Mouse (Mus musculus) intestine, postnatal 0 days (tissue): Measurements from ENCODE around the gene Endod1. TPM values are rescaled to one million over a fixed set of nuclear protein-coding genes. Genes with fewer than 3 reads are reported as not detected.

Experiments used
- ATAC-seq: fragments of 200-750 bp; cut with Nextera tagmentation; 2 replicates; pipeline ENCODE4 v1.8.0; 2017; ENCODE audit warnings: mild to moderate bottlenecking, moderate TSS enrichment, moderate library complexity
- H3K27ac ChIP-seq: fragments of 300-500 bp; sonication (generic); 2 replicates; pipeline ENCODE4 v1.5.1; 2014; ENCODE audit warnings: mild to moderate bottlenecking, low read depth, low read length, moderate library complexity
- H3K27me3 ChIP-seq: fragments of 300-500 bp; sonication (generic); replicated peaks from 2 replicates; pipeline ENCODE4 v1.6.1; 2014; ENCODE audit warnings: low read length, mixed read lengths; ENCODE audit not compliant: control insufficient read depth, insufficient read depth
- H3K36me3 ChIP-seq: fragments of 300-500 bp; sonication (generic); 2 replicates; pipeline ENCODE4 v1.6.1; 2014; ENCODE audit warnings: mild to moderate bottlenecking, moderate library complexity; ENCODE audit not compliant: control insufficient read depth, insufficient read depth
- H3K4me1 ChIP-seq: fragments of 300-500 bp; sonication (generic); replicated peaks from 2 replicates; pipeline ENCODE4 v1.6.1; 2014; ENCODE audit warnings: antibody characterized with exemption, low read length, mixed read lengths; ENCODE audit not compliant: control insufficient read depth, insufficient read depth
- H3K4me2 ChIP-seq: fragments of 300-500 bp; sonication (generic); replicated peaks from 2 replicates; pipeline ENCODE4 v1.6.1; 2014; ENCODE audit warnings: low read depth, mild to moderate bottlenecking, moderate library complexity
- H3K4me3 ChIP-seq: fragments of 300-500 bp; sonication (generic); 2 replicates; pipeline ENCODE4 v1.5.1; 2014; ENCODE audit warnings: low read depth, low read length
- H3K9ac ChIP-seq: fragments of 300-500 bp; sonication (generic); 2 replicates; pipeline ENCODE4 v1.6.1; 2014; ENCODE audit warnings: mild to moderate bottlenecking, low read depth, low read length
- H3K9me3 ChIP-seq: fragments of 300-500 bp; sonication (generic); 2 replicates; pipeline ENCODE4 v1.6.1; 2016; ENCODE audit warnings: mixed run types; ENCODE audit not compliant: control insufficient read depth
- CTCF ChIP-seq: sonication (generic); IDR thresholded peaks from 2 replicates; pipeline ENCODE4 v1.5.1; 2016; ENCODE audit warnings: low read depth, mild to moderate bottlenecking, control low read depth, antibody characterized with exemption, moderate library complexity
- WGBS: fragments of 180-500 bp; shearing (Covaris S2); extraction: QIAGEN DNeasy Blood & Tissue Kit; methylation state at CpG from one replicate; pipeline ENCODE4 v1.1.7; 2014; 5-methylcytosine and 5-hydroxymethylcytosine counted together
- polyA plus RNA-seq: library from polyadenylated mRNA; unstranded; fragments of >200 nt; fragmentation: Nextera tagmentation; extraction: Ambion mirVana; gene quantifications from 2 replicates; pipeline ENCODE4 v1.2.1, GENCODE M21; 2015

Gene Endod1
- polyA plus RNA-seq, 1 experiment from 2014 or later, result 36.8 TPM

GRCm38 (mm10) chr9:14391841-14392318 is 10.6 kb upstream of the Endod1 start:
- WGBS, result 61% methylated on average over 3 of the region's 3 CpGs
- Histone ChIP-seq H3K4me2 (no peak overlapping the region), H3K36me3 (no peaks in the 10 kb centered on the region), H3K27me3 (no peaks in the 10 kb centered on the region), H3K4me1 (no peaks in the 10 kb centered on the region), H3K9ac (no peak overlapping the region), H3K9me3 (no peaks in the 10 kb centered on the region), H3K27ac (no peak overlapping the region), H3K4me3 (no peak overlapping the region)
- ATAC-seq, result no peak
- no peak for TF ChIP-seq CTCF

GRCm38 (mm10) chr9:14391286-14391685 is 10.0 kb upstream of the Endod1 start:
- 87% methylated on average over 9 of the region's 9 CpGs for WGBS
- Histone ChIP-seq H3K4me3 (no peak overlapping the region), H3K9me3 (no peaks in the 10 kb centered on the region), H3K27me3 (no peaks in the 10 kb centered on the region), H3K36me3 (no peaks in the 10 kb centered on the region), H3K4me1 (no peaks in the 10 kb centered on the region), H3K9ac (no peak overlapping the region), H3K4me2 (no peak overlapping the region), H3K27ac (no peak overlapping the region)
- ATAC-seq, result no peak
- no peak for TF ChIP-seq CTCF

- Histone ChIP-seq H3K36me3 (no peaks in the 10 kb centered on the region), H3K4me3 (no peak overlapping the region), H3K27me3 (no peaks in the 10 kb centered on the region), H3K27ac (no peak overlapping the region), H3K4me2 (no peak overlapping the region), H3K4me1 (no peaks in the 10 kb centered on the region), H3K9me3 (no peaks in the 10 kb centered on the region), H3K9ac (no peak overlapping the region)
- TF ChIP-seq CTCF, result peak; percentile 68
- no peak for ATAC-seq
- WGBS, result 97% methylated on average over 1 of the region's 1 CpGs
These were observed 9.0 kb upstream of the Endod1 start for GRCm38 (mm10) chr9:14390278-14390677.

GRCm38 (mm10) chr9:14389050-14389621 is 7.8 kb upstream of the Endod1 start:
- Histone ChIP-seq H3K9ac (no peak overlapping the region), H3K36me3 (no peaks in the 10 kb centered on the region), H3K4me3 (no peak overlapping the region), H3K27ac (no peak overlapping the region), H3K4me1 (no peaks in the 10 kb centered on the region), H3K27me3 (no peaks in the 10 kb centered on the region), H3K4me2 (no peak overlapping the region), H3K9me3 (no peaks in the 10 kb centered on the region)
- no peak for ATAC-seq
- TF ChIP-seq CTCF, result no peak
- WGBS, result 84% methylated on average over 4 of the region's 4 CpGs

GRCm38 (mm10) chr9:14388001-14388400 is 6.7 kb upstream of the Endod1 start:
- ATAC-seq, result no peak
- WGBS, result 100% methylated on average over 1 of the region's 1 CpGs

GRCm38 (mm10) chr9:14386831-14387230 is 5.5 kb upstream of the Endod1 start:
- TF ChIP-seq CTCF, result no peak
- no peak overlapping the region for H3K9ac ChIP-seq
- no peaks in the 10 kb centered on the region for H3K27me3 ChIP-seq
- 55% methylated on average over 9 of the region's 9 CpGs for WGBS
- H3K4me2 ChIP-seq, result no peak overlapping the region
- H3K36me3 ChIP-seq, result no peaks in the 10 kb centered on the region
- no peak overlapping the region for H3K27ac ChIP-seq
- H3K9me3 ChIP-seq, result no peaks in the 10 kb centered on the region
- no peak for ATAC-seq
- no peaks in the 10 kb centered on the region for H3K4me1 ChIP-seq
- no peak overlapping the region for H3K4me3 ChIP-seq

More at GRCm38 (mm10) chr9:14388001-14388400, 6.7 kb upstream of the Endod1 start:
- H3K4me1 ChIP-seq, result no peaks in the 10 kb centered on the region
- TF ChIP-seq CTCF, result peak; percentile 59
- no peak overlapping the region for H3K27ac ChIP-seq
- no peak overlapping the region for H3K9ac ChIP-seq
- no peaks in the 10 kb centered on the region for H3K9me3 ChIP-seq
- H3K4me2 ChIP-seq, result no peak overlapping the region
- H3K4me3 ChIP-seq, result no peak overlapping the region
- no peaks in the 10 kb centered on the region for H3K36me3 ChIP-seq
- no peaks in the 10 kb centered on the region for H3K27me3 ChIP-seq
